Mouse (Mus musculus) thymus, postnatal 14 days (tissue): Measurements from ENCODE around the gene Atg5.

ENCODE experiments used
- DNase-seq: peaks from one replicate; pipeline ENCODE4 v3.0.0; 2021

Gene Atg5

DNA sequence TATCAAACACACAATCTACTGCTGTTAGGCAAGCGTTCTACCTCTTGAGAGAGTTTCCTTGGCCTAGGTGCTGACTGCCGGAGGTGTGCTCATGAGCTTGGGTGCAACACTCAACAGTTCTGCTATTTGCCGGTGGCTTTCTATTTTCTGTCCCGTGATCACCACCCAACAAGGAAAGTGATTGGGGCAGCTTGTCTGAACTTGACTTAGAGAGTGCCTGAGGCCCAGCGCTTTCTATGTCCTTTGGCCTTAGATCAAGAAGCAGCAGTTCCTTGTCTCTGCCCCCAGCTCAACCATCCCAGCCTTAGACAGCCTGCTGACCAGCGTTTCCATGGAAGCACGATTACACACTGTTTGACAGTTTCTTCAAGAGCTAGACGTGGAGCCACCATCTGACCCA is 124.7 kb downstream of the Atg5 start:
- no peak for DNase-seq

GRCm38 (mm10) chr10:44400119-44400518 is 132.0 kb downstream of the Atg5 start:
- DNase-seq, result no peak

- DNase-seq, result no peak
Measured at GRCm38 (mm10) chr10:44400602-44401001, 132.4 kb downstream of the Atg5 start.

- DNase-seq, result no peak
Measured at GRCm38 (mm10) chr10:44401600-44401999, 133.4 kb downstream of the Atg5 start.

GRCm38 (mm10) chr10:44403415-44403814 is 135.3 kb downstream of the Atg5 start:
- no peak for DNase-seq

DNA sequence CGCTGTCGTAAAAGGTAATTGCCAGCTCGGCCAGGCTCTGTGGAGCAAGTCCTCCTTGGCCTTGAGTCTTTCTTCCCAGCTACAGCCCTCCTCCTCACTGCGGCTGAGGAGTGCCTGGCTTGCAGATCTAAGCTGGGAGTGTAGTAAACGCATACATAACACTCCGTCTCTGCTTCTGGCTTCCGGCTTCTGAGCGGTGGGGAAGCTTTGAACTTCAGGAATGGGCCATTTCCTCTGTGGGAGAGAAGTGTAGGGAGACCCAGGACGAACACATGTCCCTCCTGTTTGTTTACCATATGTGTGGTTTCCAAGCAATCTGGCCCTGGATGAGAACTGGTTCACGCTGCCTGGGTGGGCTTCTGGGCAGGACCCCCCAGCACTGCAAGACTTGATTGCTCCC is 140.9 kb downstream of the Atg5 start:
- DNase-seq, result no peak

GRCm38 (mm10) chr10:44409958-44410357 is 141.8 kb downstream of the Atg5 start:
- no peak for DNase-seq
